Mouse (Mus musculus): ENCODE data around the gene Slc19a3.
"Not testable (repeated sequence)": the region's sequence is repeated elsewhere in the genome, so short reads cannot be mapped to it uniquely, and the experiment has no call there.

Slc19a3 gene

DNA sequence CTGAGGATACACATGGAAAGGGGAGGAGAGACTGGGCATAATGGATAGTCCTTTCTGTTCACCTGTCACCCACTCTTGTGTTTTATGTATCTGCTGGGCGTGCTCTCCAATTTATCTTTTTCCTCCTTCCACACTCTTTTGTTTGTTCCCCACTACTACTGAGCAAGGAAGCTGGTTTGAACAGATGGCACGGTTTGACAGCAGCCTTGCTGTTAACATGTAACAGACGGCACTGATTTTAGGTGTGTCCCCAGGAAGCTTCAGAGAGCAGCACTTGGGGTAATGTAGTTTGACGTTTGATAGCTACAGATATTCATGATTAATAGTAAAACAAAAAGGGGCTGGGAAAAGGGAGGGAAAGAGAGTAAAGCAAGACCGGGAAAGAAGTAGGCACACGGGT, 30.8 kb downstream of the Slc19a3 start:
- no peak for DNase-seq (ENCODE audit: low spot score in 2 of 2)

DNA sequence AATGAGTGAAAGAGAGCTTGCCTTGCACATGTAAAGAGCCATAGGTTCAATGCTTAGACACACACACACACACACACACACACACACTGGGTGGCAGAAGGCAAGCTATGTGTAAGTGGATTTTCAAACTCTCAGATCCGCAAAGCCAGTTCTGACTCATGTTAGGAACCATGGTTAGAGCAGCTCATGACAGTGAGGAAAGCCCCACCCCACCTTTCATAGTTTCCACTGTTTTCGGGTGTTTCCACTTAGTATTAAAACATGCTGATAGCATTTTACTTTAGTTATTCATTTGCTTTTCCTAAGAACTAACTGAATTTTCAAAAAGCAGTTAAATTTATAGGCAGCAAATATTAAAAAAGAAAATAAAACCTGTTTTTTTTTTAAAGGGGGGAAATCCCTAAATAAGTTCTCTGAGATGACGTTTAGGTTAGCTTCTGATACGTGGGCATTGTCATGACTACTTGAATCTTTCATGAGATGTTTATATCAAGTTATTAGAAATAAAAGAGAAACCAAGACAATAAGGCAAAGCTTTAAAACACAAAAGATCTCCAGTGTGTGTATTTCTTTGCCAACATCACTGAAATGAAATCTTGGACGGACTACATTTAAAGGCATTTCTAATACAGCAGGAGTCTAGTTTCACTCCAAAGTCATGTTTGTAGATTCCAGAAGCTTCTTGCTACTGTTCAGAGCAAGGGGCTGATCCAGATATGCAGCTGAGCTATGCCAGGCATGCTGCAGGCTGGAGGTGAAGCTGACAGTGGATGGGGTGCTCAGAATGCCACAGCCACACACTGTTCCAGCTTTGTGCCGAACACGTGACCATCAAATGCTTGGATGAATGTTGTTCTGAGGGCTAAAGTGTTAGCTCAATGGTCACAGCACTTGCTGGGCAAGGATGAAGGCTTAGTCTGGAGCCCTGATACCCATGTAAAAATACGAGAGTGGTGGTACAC, 31.7 kb downstream of the Slc19a3 start:
- DNase-seq (ENCODE audit: low spot score in 2 of 2) = no peak

DNA sequence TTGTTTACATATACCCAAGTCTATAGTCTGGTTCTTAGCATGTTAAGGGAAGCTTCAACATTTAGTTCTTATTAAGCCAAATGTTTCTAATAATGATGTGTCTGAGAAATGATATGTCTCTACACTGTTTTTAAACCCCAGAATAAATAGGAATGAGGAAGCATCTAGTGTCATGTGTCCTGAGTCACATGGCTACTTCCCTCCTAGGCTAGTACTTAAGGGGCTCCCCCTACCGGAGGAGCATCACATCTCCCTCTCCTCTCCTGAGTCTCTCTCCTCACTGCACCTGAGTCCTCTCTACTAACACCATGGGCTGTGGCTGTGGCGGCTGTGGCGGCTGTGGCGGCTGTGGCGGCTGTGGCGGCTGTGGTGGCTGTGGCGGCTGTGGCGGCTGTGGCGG, 37.9 kb downstream of the Slc19a3 start, which contains the start of gene Gm47959:
TSS of gene Gm47959 (plus strand) at position 243 of the 400 bp plus-strand sequence.
- DNase-seq (ENCODE audit: low spot score in 2 of 2) = not testable (repeated sequence)

DNA sequence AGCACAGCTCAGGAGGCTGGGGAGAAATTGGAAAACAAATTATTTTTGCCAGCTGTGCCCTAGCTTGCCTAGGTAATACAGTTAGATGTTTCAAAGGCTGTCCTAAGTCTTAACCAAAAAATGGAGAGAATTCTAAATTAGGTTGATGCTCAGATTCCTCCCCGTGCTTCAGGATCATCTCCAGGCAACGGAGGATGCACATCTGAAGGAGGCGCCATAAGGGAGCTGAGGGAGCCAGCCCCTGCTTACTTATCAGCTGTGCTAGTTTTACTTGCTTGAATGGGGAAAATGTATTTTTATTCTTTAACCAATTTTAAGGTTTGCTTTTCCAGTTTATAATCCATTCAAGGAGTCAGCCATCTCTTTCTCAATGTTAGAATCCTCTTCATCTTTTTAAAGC, 44.3 kb downstream of the Slc19a3 start:
- DNase-seq (ENCODE audit: low spot score in 2 of 2) = no peak

DNA sequence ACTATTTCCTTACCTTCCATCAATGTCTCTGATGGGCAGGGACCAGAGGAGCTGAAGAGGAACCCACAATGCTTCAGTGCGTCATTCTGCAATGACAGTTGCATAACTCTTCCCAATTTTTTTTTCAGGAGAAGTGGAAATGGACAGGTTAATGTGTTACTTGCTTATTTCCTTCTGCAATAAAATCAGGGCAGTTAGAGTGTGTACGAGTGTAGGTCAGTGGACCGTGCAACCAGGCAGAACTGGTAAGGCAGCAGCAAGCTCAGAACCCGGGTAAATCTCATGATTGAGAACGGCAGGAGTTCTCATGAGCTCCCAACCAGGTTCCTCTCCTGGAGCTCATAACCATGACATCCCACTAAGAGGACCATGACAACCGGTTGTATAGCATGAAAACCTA, 46.2 kb downstream of the Slc19a3 start:
- no peak for DNase-seq (ENCODE audit: low spot score in 2 of 2)

DNA sequence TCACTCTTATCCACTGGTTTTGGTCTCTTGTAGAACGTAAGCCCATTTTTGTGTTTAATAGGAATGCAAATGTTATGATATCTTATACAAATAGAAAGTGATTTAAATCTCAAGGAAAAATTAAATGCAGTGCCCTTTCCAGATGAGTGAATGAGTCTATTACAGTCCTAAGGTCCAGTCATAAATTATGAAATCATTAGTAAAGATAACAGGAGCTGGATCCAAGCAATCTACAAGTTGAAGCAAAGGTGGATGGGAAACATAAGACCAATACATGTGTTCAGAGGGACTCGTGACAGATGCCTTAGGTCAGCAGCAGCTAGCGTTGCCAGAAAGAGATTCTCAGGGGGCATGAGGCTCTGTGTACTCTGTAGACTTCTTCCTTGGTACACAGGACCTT, 46.7 kb downstream of the Slc19a3 start:
- DNase-seq (ENCODE audit: low spot score in 2 of 2) = no peak

DNA sequence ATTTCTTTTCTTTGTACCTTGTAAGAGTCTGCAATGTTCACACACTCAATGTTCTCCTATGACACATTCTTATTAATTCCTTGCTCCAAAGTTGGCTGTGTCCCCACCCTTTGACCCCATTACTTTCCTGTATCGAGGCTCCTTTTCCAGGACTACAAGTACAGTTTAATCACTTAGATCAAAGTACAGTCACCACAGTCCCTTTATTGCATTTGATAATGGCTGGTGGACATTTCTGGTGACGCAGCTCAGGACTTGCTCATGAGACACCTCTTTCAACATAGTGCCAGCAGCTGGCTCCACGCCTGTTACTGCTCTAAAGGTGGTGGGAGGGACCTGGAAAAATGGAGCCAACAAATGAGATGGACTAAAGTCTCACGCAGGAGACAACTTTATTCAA, 47.2 kb downstream of the Slc19a3 start:
- DNase-seq (ENCODE audit: low spot score in 2 of 2) = no peak

DNA sequence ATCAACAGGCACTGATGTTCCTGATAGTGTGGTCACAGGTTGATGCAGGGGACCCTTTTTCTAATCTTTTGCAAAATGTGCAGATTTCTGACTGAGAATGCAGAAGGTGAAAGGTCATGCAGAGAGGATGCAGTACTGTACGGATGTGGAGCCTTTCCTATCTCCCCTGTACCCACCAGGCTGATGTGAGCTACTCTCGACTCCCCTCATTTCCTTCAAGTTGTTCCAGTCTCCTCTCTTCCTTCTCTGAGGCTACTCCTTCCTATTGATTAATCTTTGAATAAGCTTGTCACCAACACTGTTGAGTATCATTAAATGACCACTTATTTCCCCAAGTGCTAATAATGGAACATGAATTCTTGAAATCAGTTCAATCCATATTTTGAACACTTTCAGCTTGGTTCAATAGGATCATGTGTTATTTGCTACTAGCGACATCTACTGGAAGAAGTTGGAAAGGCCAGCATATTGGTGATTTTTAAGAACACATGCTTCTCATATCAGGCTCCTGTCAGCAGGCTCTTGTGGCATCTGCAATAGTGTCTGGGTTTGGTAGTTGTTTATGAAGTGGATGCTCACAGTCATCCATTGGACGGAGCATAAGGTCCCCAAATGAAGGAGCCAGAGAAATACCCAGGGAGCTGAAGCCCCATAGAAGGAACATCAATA, 50.6 kb downstream of the Slc19a3 start:
- no peak for DNase-seq (ENCODE audit: low spot score in 2 of 2)

DNA sequence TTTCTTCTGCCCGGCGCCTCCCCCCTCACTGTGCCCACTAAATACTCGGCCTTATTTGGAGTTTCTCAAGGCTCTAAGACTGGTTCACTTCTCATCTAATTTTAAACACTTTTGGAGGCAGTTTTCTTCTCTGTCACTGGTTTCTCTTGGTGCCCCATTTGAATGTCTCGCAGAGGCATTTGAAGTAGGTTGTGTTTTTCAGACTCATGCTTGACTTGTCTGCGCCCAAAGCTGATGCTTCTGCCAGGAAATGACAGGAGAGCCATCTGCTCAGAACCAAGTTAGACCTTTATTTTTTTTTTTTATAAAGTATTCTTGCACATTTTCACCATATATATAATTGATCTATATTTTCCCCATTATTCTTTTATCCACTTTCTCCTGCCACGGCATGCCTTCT, 51.5 kb downstream of the Slc19a3 start:
- DNase-seq (ENCODE audit: low spot score in 2 of 2) = no peak

DNA sequence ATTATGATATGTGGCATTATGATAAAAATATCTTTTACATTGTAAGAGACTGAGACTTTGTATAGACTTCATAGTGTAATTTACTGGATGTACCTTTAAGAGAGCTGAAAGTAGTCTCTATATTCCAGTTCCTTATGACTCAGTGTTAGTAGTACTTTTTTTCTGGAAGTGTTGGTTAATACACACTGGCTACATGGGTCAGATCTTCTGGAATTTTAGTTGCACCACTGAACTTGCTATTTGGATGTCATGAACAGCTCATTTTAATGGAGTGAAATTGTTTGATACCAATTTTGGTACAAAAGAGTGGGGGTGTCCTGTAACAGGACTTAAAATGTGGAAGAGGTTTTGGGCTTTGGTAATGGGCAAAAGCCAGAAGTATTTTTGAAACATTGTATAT, 60.4 kb downstream of the Slc19a3 start:
- no peak for DNase-seq (ENCODE audit: low spot score in 2 of 2)

DNA sequence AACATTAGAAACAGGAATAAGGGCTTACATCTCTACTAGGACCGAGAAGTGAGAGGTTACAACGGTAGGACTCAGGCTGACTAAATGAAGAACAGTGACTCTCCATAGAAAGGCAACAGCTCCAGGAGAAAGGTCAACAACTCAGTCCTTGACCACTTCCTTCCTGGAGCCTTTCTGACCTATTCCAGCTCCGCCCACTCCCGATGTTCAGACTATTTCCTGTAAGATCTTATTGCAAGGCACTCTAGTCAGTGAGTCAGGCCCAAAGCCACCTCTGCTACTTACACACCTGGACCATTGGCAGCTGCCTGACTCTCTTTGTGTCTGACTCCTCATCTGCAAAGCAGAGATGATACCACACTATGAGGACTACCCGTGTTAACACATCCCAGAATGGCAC, 62.5 kb downstream of the Slc19a3 start:
- DNase-seq (ENCODE audit: low spot score in 2 of 2) = no peak

DNA sequence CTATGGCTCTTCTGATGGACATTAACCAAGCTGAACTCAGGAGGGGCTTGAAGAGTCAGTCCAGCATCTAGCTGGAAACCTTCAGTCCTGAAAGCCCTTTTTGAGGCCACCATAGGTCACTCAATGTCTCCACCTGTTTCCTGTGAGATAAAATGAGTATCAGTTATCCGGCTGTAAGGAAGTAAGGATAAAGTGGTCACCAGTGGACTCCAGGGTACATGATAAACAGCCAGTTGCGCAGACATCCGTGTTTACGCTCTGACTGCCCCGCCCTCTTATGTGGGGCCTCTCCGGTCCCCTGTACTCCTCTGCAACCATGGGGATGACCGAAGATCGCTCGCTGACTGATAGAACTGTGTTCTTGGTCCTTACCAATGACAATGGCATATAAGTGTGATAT, 63.9 kb downstream of the Slc19a3 start:
- DNase-seq (ENCODE audit: low spot score in 2 of 2) = no peak

DNA sequence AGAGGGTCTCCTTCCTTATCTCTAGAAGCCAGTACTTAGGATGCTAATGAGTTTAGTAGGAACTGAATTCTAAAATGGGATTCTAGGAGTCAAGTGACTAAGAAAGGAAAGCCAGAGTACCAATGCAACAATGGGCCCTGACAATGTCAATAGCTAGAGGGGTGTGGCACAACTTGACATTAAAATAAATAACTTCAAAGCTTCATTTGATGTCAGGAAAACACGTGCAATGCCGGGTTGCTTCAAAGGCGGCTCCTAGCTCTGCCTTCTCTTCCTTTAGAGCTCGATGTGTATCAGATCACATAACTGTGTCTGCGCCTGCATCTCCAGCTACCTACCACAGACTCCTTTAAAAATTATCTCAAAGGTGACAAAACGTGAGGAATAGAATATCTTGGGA, 64.3 kb downstream of the Slc19a3 start:
- no peak for DNase-seq (ENCODE audit: low spot score in 2 of 2)

DNA sequence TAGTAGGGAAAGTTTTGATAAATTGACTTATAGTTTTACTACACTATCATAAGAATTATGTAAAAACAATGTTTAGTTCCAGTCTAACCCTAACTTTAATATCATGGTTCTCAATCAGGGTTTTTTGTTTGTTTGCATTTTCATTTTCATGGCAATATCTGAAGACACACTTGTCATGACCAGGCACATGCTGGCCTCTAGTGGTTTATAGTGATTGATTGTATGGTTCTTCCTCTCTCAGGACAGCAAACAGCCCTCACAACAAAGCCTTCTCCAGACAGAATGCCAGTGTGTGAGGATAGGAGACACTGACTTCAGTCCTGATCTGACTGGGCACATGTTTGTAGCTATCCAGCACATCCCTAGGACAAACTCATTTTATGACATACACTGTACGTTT, 65.0 kb downstream of the Slc19a3 start:
- no peak for DNase-seq (ENCODE audit: low spot score in 2 of 2)

DNA sequence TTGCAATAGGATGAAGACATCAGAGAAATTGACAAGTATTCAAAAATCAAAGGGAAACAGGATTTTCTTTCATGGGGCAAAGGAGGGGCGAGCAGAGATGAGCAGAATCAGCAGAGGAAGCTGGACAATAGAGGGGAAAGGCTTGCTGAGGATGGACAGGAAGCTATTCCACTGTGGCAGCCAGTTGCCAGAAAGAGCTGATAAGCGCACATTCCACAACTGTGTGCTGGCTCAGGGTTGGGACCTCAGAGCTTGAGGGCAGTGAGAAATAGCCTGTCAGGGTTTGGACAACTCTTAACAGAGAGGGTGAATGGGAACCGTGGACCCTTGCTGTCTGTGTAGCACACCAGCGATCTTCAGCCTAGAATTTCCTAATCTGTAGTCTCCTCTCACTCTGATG, 66.2 kb downstream of the Slc19a3 start:
- DNase-seq (ENCODE audit: low spot score in 2 of 2) = no peak

DNA sequence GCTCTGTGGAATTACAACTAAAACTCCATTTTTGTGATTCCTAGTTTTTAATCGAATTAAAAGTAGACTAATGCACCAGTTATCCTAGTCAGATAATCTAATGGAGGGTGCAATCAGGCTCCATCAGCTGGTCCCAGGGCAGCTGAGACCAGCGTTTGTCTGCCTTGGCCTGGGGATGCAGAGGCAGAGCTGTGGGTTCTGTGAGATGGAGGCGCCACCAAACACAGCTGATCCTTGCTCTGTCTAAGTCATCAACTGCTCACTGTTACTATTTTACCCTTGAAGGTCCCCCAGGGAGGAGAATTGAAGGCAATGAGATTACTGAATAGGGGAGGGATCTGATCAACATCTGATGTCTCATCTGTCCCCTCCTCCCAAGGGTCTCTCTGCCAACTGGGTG, 71.8 kb downstream of the Slc19a3 start:
- no peak for DNase-seq (ENCODE audit: low spot score in 2 of 2)
